Mouse (Mus musculus) yolk sac, embryonic 10.5 days (tissue): ENCODE measurements around the gene Trpc2.

Experiments used
- DNase-seq: peaks from one replicate; pipeline ENCODE4 v3.0.0-alpha.2; 2017; ENCODE audit warnings: low spot score

Trpc2 gene

GRCm38 (mm10) chr7:102102696-102103095, 19.8 kb downstream of the Trpc2 start:
- no peak for DNase-seq

- DNase-seq: no peak
Measured at GRCm38 (mm10) chr7:102103555-102103954, 20.6 kb downstream of the Trpc2 start.

GRCm38 (mm10) chr7:102104126-102104525, 21.2 kb downstream of the Trpc2 start:
- DNase-seq: no peak

- DNase-seq: no peak
Measured at GRCm38 (mm10) chr7:102106700-102107141, 23.8 kb downstream of the Trpc2 start.

- DNase-seq: no peak
Measured at GRCm38 (mm10) chr7:102108206-102108605, 25.3 kb downstream of the Trpc2 start.

GRCm38 (mm10) chr7:102109171-102109570, 26.3 kb downstream of the Trpc2 start, which contains the start of gene Art5:
TSS of gene Art5 (minus strand) at chr7:102109489.
- no peak for DNase-seq

GRCm38 (mm10) chr7:102109746-102110145, 26.8 kb downstream of the Trpc2 start:
- no peak for DNase-seq

- no peak for DNase-seq
Measured at GRCm38 (mm10) chr7:102113151-102113729, 30.3 kb downstream of the Trpc2 start.

- DNase-seq: no peak
Measured at GRCm38 (mm10) chr7:102116579-102117331, 33.8 kb downstream of the Trpc2 start, which contains the start of gene Chrna10. TSS of gene Chrna10 (minus strand) at chr7:102116828.

- no peak for DNase-seq
Measured at GRCm38 (mm10) chr7:102117382-102117781, 34.5 kb downstream of the Trpc2 start.

- DNase-seq: no peak
Measured at GRCm38 (mm10) chr7:102120326-102120725, 37.4 kb downstream of the Trpc2 start.

- peak; percentile 66 for DNase-seq
Measured at GRCm38 (mm10) chr7:102132395-102132794, 49.5 kb downstream of the Trpc2 start.

GRCm38 (mm10) chr7:102137464-102137863, 54.5 kb downstream of the Trpc2 start:
- no peak for DNase-seq

- DNase-seq: no peak
Measured at GRCm38 (mm10) chr7:102137898-102138297, 55.0 kb downstream of the Trpc2 start.
